8 mouse cellular contexts compared by ENCODE assay signal in the genomic region with DNA sequence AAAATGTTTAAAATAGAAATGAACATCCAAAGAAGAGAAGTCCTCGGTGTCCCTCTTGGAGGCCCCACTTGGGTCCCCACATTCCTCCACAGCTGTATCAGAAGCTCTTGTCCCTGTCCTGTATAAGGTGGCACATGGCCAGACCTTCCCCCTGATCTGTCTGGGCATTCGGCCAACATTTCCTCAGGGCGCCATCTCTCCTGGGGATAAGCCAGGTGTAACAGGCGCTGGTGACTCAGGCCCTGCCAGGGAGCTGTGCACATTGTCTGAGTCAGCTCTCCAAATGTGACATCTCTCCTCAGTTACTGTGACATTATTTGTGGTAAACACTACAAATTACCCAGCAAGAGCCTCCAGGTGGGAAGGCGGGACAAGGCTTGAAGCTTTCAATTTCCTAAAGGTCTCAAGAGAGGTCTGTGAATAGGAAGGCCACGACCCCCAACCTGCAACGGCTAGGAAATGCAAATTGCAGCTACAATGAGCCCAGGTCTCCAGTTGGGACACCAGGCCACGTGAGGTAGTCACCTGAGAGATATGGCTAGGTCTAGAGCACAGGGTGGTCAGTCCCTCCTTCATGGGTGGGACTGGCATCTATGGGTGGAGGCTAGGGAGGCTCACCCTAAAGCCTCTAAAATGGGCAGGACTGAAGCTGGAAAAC. TPM values are rescaled to one million over a fixed set of nuclear protein-coding genes. Genes with fewer than 3 reads are reported as not detected.
A peak's percentile ranks its signal among the peaks of the same experiment; 100 is the strongest.
DNase-seq lines count a peak whose midpoint lies in the region; ATAC-seq and TF ChIP-seq lines count a peak whose summit lies in the region.

No protein-coding gene starts in this region.

- H3K27ac ChIP-seq in heart, embryonic 10.5 days: 0 out of 2 replicates have a peak overlapping the region, but pooled peaks have one; percentile 29
- H3K27ac ChIP-seq in stomach, embryonic 16.5 days (ENCODE audit: low read length): peak overlapping the region; percentile 27; the same call in 1 of the 2 replicates
- no peak overlapping the region for H3K27ac ChIP-seq in limb, embryonic 10.5 days

- no peak overlapping the region for H3K4me2 ChIP-seq in stomach, embryonic 16.5 days (ENCODE audit: low read depth, low read length)

- peak; percentile 28 to 57 for DNase-seq in urinary bladder, postnatal 36 days (ENCODE audit: low spot score in 2 of 2)
- DNase-seq in urinary bladder, postnatal 25 days (ENCODE audit: low spot score): no peak
- peak; percentile 59 to 75 for DNase-seq in cerebellum, adult 18-20 months
- no peak for DNase-seq in heart, embryonic 10.5 days (ENCODE audit: low spot score)
- peak; percentile 88 for DNase-seq in kidney, postnatal 14 days
- DNase-seq in lung, adult 2 months: peak; percentile 23
- no peak for DNase-seq in limb, embryonic 10.5 days (ENCODE audit: low spot score)

- TF ChIP-seq CTCF in lung, adult 2 months (IDR thresholded peaks at IDR 0.05; ENCODE audit: insufficient read depth, low read length): no peak

- 0 out of 2 replicates have a peak, but pooled peaks have one; percentile 54 for ATAC-seq in stomach, embryonic 16.5 days (ENCODE audit: insufficient read depth, low FRiP score)

- peaks cover 9% of the 10 kb centered on the region for H3K4me1 ChIP-seq in heart, embryonic 10.5 days
- H3K4me1 ChIP-seq in lung, adult 2 months (ENCODE audit: control insufficient read depth, insufficient read depth, low read length): peaks cover 3% of the 10 kb centered on the region; the same call in 1 of the 2 replicates
- H3K4me1 ChIP-seq in stomach, embryonic 16.5 days (ENCODE audit: control insufficient read depth, insufficient read depth, low read length): peaks cover 3% of the 10 kb centered on the region; the same call in 1 of the 2 replicates
- H3K4me1 ChIP-seq in limb, embryonic 10.5 days: no peaks in the 10 kb centered on the region

- no peaks in the 10 kb centered on the region for H3K27me3 ChIP-seq in heart, embryonic 10.5 days (ENCODE audit: insufficient read depth, poor library complexity, severe bottlenecking)
- H3K27me3 ChIP-seq in stomach, embryonic 16.5 days (ENCODE audit: control insufficient read depth, insufficient read depth, low read length): no peaks in the 10 kb centered on the region
- H3K27me3 ChIP-seq in limb, embryonic 10.5 days (ENCODE audit: low read depth, poor library complexity, severe bottlenecking): no peaks in the 10 kb centered on the region

- H3K9me3 ChIP-seq in heart, embryonic 10.5 days: no peaks in the 10 kb centered on the region
- no peaks in the 10 kb centered on the region for H3K9me3 ChIP-seq in stomach, embryonic 16.5 days (replicated peaks; ENCODE audit: control insufficient read depth, low read length)
- no peaks in the 10 kb centered on the region for H3K9me3 ChIP-seq in limb, embryonic 10.5 days (replicated peaks)

- TF ChIP-seq POLR2A in lung, adult 2 months (IDR thresholded peaks at IDR 0.05; ENCODE audit: borderline replicate concordance, extremely low read depth, low read depth, low read length): no peak

- no peaks in the 10 kb centered on the region for H3K36me3 ChIP-seq in heart, embryonic 10.5 days
- H3K36me3 ChIP-seq in stomach, embryonic 16.5 days (ENCODE audit: control insufficient read depth, insufficient read depth, low read length): no peaks in the 10 kb centered on the region
- H3K36me3 ChIP-seq in limb, embryonic 10.5 days: no peaks in the 10 kb centered on the region

- H3K4me3 ChIP-seq in heart, embryonic 10.5 days: no peak overlapping the region
- H3K4me3 ChIP-seq in lung, adult 2 months (replicated peaks; ENCODE audit: extremely low read depth, low read depth, low read length): no peak overlapping the region
- no peak overlapping the region for H3K4me3 ChIP-seq in stomach, embryonic 16.5 days (replicated peaks; ENCODE audit: low read length)
- no peak overlapping the region for H3K4me3 ChIP-seq in limb, embryonic 10.5 days

- WGBS in heart, embryonic 10.5 days: 50% methylated on average over 8 of the region's 8 CpGs
- WGBS in lung, adult 2 months: 43% methylated on average over 8 of the region's 8 CpGs
- WGBS in stomach, embryonic 16.5 days: 39% methylated on average over 8 of the region's 8 CpGs
- 70% methylated on average over 8 of the region's 8 CpGs for WGBS in limb, embryonic 10.5 days

- H3K9ac ChIP-seq in stomach, embryonic 16.5 days (ENCODE audit: low read length): no peak overlapping the region

RNA-seq across cellular contexts. Expression of a gene that starts 5.9 kb away (rescaled TPM):
- 19.8 and 23.4 TPM in 2 replicates for polyA plus RNA-seq in heart, embryonic 10.5 days (2016; fragmentation: Nextera tagmentation; extraction: Ambion mirVana)
- 0.53 and 1.8 TPM in 2 replicates for polyA plus RNA-seq in lung, adult 2 months (2012; rRNA removed)
- 19.2 and 30.6 TPM in 2 replicates for polyA plus RNA-seq in stomach, embryonic 16.5 days (2015; fragmentation: Nextera tagmentation; extraction: Ambion mirVana)
- 25.6 and 29.2 TPM in 2 replicates for polyA plus RNA-seq in limb, embryonic 10.5 days (2016; fragmentation: Nextera tagmentation; extraction: Ambion mirVana)

RNA-seq across cellular contexts. Expression of a gene that starts 7.9 kb away (rescaled TPM):
- 12.8 and 14.1 TPM in 2 replicates for polyA plus RNA-seq in heart, embryonic 10.5 days (2016; fragmentation: Nextera tagmentation; extraction: Ambion mirVana)
- 144 and 340 TPM in 2 replicates for polyA plus RNA-seq in lung, adult 2 months (2012; rRNA removed)
- 3.8 and 4.0 TPM in 2 replicates for polyA plus RNA-seq in stomach, embryonic 16.5 days (2015; fragmentation: Nextera tagmentation; extraction: Ambion mirVana)
- 3.1 and 3.6 TPM in 2 replicates for polyA plus RNA-seq in limb, embryonic 10.5 days (2016; fragmentation: Nextera tagmentation; extraction: Ambion mirVana)

Comparison
In these comparisons a context has a peak if more than half of its experiments do, and no peak if none do; other contexts are left out.
1. DNase-seq: peak in urinary bladder, postnatal 36 days (2 of 2), cerebellum, adult 18-20 months (2 of 2), kidney, postnatal 14 days (single experiment) and lung, adult 2 months (single experiment); none in urinary bladder, postnatal 25 days (single experiment), heart, embryonic 10.5 days (single experiment) and limb, embryonic 10.5 days (single experiment).